Mouse (Mus musculus): ENCODE results near the gene Ttf2.

DNA sequence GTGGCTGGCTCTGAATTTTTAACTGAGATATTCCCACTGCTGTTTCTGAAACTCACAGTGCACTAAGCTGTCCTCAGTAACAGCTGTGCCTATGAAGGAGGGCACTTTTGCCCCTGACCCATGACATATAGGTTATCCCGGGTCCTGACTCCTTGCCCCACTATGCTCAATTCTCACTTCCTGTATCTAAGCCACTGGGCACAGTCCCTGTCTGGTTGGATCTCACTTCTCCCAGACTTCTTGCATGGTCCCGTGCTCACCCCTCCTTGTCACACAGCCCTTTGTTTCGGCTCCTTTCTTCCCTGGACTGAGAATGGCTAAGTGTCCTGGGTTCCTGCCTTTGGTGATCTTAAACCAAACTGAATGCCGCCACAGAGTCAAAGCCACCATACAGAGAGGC is 24.8 kb upstream of the Ttf2 start:
- TF ChIP-seq CTCF (IDR thresholded peaks at IDR 0.05) (no peak), EP300 (IDR thresholded peaks at IDR 0.05) (no peak)
